Mouse (Mus musculus) WW6 (cell line): ENCODE measurements around the gene AC141477.1.

Experiments
- DNase-seq: peaks from one replicate; pipeline ENCODE4 v3.0.0-alpha.2; 2013; ENCODE audit warnings: low read depth, low spot score

The AC141477.1 gene

DNA sequence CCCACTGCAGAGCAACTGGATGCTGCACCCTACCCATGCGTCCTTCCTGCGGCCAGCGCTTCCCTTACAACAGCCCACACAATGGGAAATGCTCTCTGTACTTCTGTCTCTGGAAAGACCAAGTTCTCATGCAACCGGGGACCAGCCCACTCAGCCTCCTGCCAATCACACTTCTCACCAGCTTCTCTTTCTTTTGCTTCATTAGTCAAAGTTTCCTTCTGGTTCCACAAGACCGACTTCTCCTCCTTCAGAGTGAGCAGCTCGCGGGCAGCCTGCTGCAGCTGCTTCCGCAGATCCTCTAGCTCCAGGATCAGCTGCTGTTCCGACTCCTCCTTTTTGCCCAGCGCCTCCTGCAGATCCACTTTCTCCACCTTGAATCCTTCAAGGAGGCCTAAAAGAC is 31.7 kb downstream of the AC141477.1 start:
- no peak for DNase-seq

DNA sequence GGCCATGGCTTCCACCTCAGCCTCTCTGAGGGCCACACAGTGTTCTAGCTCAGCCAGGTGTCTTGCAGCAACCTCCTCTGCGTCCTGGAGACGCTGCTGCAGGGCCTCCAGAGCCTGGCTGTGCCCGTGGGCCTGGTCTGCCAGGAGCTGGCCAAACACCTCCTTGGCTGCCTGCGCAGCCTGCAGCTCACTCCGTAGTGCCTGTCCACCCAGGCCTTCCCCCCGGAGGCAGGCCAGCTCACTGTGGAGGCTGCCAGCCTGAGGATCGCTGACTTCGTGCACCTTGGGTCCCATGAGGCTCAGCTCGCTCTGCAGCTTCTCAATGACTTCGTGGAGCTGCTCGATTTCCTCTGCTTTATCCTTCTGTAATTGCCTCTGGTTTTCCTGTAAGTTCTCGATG is 47.6 kb downstream of the AC141477.1 start:
- no peak for DNase-seq

DNA sequence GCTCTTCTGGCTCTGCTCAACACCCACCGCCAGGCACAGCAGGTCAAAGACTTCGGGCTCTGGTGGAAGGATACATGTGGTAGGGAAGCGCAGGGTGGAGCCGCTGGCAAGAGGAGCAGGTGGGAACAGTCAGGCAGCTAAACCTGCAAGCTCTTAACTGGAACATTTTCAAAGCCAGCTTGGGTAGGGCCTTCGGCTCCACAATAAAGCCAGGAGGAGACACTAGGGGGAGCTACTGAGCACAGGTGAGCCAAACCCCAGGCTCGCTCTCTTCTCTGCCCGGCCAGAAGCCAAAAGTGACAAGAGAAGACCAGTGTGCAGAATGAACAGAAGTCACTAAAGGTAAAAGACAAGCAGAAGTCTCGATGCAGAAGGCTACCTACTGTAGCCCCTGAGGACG is 48.5 kb downstream of the AC141477.1 start:
- DNase-seq, result no peak

- DNase-seq, result no peak
Observed at GRCm38 (mm10) chr10:76391166-76391565, 49.1 kb downstream of the AC141477.1 start.
